Mouse (Mus musculus) brain, embryonic 14.5 days (tissue): ENCODE data around the gene Enam.

Experiments
- CTCF ChIP-seq: fragments of 200-500 bp; IDR thresholded peaks from 2 replicates; pipeline ENCODE4 v1.5.1; 2012; ENCODE audit warnings: inconsistent platforms, mild to moderate bottlenecking, moderate library complexity, borderline replicate concordance; ENCODE audit not compliant: insufficient read depth, insufficient read length; ENCODE audit errors: extremely low read depth
- POLR2A ChIP-seq: fragments of 200-500 bp; IDR thresholded peaks from 2 replicates; pipeline ENCODE4 v1.6.1; 2012; ENCODE audit warnings: mild to moderate bottlenecking, inconsistent platforms, borderline replicate concordance; ENCODE audit not compliant: poor library complexity, insufficient read depth, insufficient read length, severe bottlenecking; ENCODE audit errors: extremely low read depth

DNA sequence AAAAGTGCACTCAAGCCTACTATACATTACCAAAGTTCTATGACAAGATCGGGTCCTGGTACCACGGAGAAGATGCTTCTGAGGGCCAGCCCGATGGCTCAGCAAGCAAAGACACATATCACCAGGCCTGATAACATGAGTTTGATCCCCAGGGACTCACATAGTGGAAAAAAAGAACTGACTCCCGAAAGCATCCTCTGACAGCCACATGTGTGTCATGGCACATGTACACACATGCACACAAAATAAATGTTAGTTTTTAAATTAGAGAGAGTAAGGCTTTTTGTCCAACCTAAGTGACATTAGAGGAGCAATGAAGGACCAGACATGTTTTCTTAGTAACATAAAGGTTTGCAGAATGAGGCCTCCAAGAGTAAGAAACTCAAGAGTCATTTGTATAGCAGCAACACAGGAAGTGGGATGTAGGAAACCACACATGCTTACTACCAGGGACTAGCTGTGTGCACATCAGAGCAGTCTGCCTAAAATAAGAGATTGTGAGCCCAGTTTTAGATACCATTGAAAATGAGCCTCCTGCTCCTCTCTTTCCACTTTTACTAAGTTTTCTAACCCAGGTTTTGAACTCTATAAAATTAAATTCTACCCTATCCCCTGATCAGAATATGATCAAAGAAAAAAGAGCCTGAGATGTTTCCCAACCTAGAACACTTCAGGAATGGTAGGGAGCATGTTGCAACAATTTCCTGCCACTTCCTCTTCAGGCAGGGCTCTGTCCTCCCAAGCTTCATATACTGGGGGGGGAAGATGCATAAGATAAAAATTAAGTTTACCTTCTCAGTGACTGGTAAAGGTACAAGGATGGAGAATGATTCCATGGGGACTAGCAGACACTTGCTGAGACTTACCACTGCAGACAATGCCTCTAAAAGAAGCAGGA, 18.7 kb upstream of the Enam start:
- no peak for TF ChIP-seq CTCF
- no peak for TF ChIP-seq POLR2A
